Mouse (Mus musculus): ENCODE measurements around the gene Aldoart1.

Aldoart1 gene

GRCm38 (mm10) chr4:72852534-72852933 is at the start of gene Aldoart1:
TSS of gene Aldoart1 (minus strand) at chr4:72852634.
- no peak for DNase-seq (ENCODE audit: low spot score)

GRCm38 (mm10) chr4:72901566-72901965 is 49.1 kb upstream of the Aldoart1 start:
- no peak for DNase-seq (ENCODE audit: low spot score)

- no peak for DNase-seq (ENCODE audit: low spot score)
Measured at GRCm38 (mm10) chr4:72865371-72866075, 13.1 kb upstream of the Aldoart1 start.

- DNase-seq (ENCODE audit: low spot score): no peak
Measured at GRCm38 (mm10) chr4:72844276-72844675, 8.2 kb downstream of the Aldoart1 start.

- DNase-seq (ENCODE audit: low spot score): no peak
Measured at GRCm38 (mm10) chr4:72843025-72843424, 9.4 kb downstream of the Aldoart1 start.

DNA sequence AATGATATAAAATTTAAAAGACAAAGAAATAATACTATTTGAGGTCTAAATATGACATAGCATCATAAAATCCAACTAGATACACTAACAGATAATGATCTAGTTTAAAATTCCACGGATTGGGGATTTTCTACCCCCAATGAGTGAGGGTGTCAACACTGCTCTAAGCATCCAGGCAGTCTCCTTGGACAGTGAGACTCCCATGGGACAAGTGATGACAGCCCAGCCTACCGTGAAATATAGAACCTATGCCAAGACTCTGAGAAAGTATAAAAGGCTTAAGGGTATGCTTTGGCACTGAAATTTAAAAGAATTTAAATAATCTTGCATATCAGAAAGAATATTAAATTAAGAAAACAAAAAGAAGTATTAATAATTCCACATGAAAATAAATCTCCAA is 16.0 kb downstream of the Aldoart1 start:
- no peak for DNase-seq (ENCODE audit: low spot score)

- no peak for DNase-seq (ENCODE audit: low spot score)
Measured at GRCm38 (mm10) chr4:72835400-72835799, 17.0 kb downstream of the Aldoart1 start.

GRCm38 (mm10) chr4:72800816-72801215 is 51.6 kb downstream of the Aldoart1 start:
- DNase-seq (ENCODE audit: low spot score): no peak

All from spleen, adult 12 weeks (tissue).